Mouse (Mus musculus): ENCODE data around the gene Muc20. TPM values are rescaled to one million over a fixed set of nuclear protein-coding genes. Genes with fewer than 3 reads are reported as not detected.

Gene Muc20
- polyA plus RNA-seq, 1 experiment from 2014 or later: 0.04 TPM

DNA sequence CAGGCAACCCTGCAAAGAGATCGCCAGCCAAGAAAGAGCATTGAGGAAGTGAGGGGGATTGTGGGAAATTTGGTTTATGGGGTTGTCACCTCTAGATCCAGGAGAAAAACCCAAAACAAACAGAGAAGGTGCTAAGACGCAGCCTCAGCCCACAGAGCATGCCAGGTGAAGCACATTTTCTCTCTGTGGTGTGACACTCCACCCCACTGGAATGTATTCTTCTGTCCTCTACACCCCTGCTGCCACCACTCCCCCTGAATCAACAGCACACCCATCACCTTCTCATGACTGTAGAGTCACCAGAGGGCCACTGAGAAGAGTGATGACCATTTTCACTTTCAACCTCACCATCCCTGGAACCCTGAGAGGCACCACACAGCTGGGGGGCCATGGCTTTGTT lies 54.5 kb downstream of the Muc20 start:
- no peak for ATAC-seq (replicated peaks; ENCODE audit: low FRiP score, low TSS enrichment, low read depth)
- no peak overlapping the region for H3K4me2 ChIP-seq (ENCODE audit: low read length)

DNA sequence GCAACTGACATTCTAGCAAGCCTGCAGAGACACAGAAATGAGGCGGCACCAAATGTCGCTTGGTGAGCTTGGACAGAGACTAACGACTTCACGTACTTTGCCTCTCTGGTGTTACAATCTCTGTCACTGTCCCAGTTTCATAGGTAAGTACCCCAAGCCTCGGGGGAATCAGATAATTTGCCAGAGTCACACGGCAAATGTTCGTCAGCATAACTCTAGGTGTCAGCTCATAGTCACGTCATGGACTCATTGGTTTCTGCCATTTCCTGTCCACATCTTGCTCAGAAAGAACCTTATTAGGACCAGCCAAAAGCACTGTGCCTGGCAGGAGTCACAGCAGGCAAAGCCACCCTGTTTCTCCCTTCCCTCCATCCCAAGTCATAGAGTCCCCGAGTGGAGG lies 55.9 kb downstream of the Muc20 start:
- H3K4me2 ChIP-seq (ENCODE audit: low read length): no peak overlapping the region
- H3K9ac ChIP-seq (ENCODE audit: low read length): no peak overlapping the region
- 80% methylated on average over 9 of the region's 9 CpGs for WGBS
- DNase-seq (ENCODE audit: low spot score) (no peak), ATAC-seq (replicated peaks; ENCODE audit: low FRiP score, low TSS enrichment, low read depth) (no peak)
- H3K36me3 ChIP-seq (ENCODE audit: control insufficient read depth, insufficient read depth, low read length): no peaks in the 10 kb centered on the region
- no peak overlapping the region for H3K4me3 ChIP-seq (ENCODE audit: low read depth, low read length)
- no peak overlapping the region for H3K27ac ChIP-seq (ENCODE audit: low read depth)
- no peaks in the 10 kb centered on the region for H3K4me1 ChIP-seq (replicated peaks; ENCODE audit: control insufficient read depth, insufficient read depth, low read length)
- no peaks in the 10 kb centered on the region for H3K9me3 ChIP-seq (ENCODE audit: control insufficient read depth, low read length)
- no peaks in the 10 kb centered on the region for H3K27me3 ChIP-seq (replicated peaks; ENCODE audit: control insufficient read depth, insufficient read depth, low read length)

More for the DNA sequence above, 54.5 kb downstream of the Muc20 start:
- Histone ChIP-seq H3K4me3 (ENCODE audit: low read depth, low read length) (no peak overlapping the region), H3K9ac (ENCODE audit: low read length) (no peak overlapping the region), H3K4me1 (replicated peaks; ENCODE audit: control insufficient read depth, insufficient read depth, low read length) (no peaks in the 10 kb centered on the region), H3K9me3 (ENCODE audit: control insufficient read depth, low read length) (no peaks in the 10 kb centered on the region), H3K27ac (ENCODE audit: low read depth) (no peak overlapping the region), H3K36me3 (ENCODE audit: control insufficient read depth, insufficient read depth, low read length) (no peaks in the 10 kb centered on the region), H3K27me3 (replicated peaks; ENCODE audit: control insufficient read depth, insufficient read depth, low read length) (no peaks in the 10 kb centered on the region)
- no peak for DNase-seq (ENCODE audit: low spot score)
- 66% methylated on average over 2 of the region's 2 CpGs for WGBS

DNA sequence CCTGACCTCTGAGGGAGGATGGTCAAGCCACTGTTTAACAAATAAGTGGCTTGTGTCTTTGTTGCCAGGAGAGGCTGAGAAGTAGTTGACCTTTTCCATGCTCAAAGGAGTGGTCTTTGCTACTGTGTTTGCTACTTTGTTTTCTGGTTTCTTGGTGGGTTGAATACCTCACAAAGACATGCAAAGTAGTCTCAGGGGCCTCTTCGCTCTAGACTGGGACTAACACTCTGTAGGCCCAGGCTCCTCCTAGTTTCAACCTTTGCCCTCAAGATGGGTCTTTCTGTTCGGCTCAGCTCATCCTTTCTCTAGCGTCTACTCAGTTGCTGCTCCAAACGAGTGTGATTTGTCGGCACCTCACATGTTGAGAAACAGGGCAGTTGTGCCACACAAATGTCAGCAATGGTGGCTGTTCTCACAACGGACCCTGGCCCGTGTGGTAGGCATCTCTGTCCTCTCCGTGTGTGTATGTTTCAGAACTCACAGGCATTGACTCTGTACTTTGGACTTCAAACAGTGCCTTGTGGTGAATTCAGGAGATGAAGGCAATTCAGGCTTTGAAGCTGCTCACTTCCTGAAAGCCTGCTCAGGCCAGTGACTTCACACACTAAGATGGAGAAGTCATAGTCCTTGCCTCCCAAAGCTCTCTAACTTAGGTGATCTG lies 57.1 kb downstream of the Muc20 start:
- Histone ChIP-seq H3K9me3 (ENCODE audit: control insufficient read depth, low read length) (no peaks in the 10 kb centered on the region), H3K9ac (ENCODE audit: low read length) (no peak overlapping the region), H3K27me3 (replicated peaks; ENCODE audit: control insufficient read depth, insufficient read depth, low read length) (no peaks in the 10 kb centered on the region), H3K4me2 (ENCODE audit: low read length) (no peak overlapping the region), H3K4me3 (ENCODE audit: low read depth, low read length) (no peak overlapping the region), H3K4me1 (replicated peaks; ENCODE audit: control insufficient read depth, insufficient read depth, low read length) (no peaks in the 10 kb centered on the region), H3K36me3 (ENCODE audit: control insufficient read depth, insufficient read depth, low read length) (no peaks in the 10 kb centered on the region), H3K27ac (ENCODE audit: low read depth) (no peak overlapping the region)
- DNase-seq (ENCODE audit: low spot score) (no peak), ATAC-seq (replicated peaks; ENCODE audit: low FRiP score, low TSS enrichment, low read depth) (0 out of 2 replicates have a peak, but pooled peaks have one; percentile 45)
- 74% methylated on average over 8 of the region's 8 CpGs for WGBS

DNA sequence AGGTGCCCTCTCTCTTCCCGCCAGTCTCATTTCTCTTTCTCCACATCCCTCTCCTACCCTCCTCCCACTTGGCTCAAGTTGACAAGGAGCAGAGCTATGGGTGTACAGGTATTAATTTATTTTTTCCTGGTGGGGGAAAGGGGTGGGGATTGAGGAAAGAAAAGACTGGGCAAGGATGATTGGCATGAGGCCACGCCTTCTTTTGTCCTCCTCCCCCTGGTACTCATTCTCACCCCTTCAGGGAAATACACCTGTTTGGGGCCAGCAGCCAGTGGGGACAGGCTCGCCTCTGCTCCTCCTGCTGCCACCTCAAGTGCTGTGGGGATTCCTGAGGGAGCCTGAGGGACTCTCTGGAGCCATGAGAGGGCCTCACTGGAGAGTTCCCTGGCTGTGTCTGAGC lies 61.2 kb downstream of the Muc20 start:
- DNase-seq (ENCODE audit: low spot score) (no peak), ATAC-seq (replicated peaks; ENCODE audit: low FRiP score, low TSS enrichment, low read depth) (no peak; the same call in 1 of the 2 replicates)
- Histone ChIP-seq H3K36me3 (ENCODE audit: control insufficient read depth, insufficient read depth, low read length) (no peaks in the 10 kb centered on the region), H3K4me1 (replicated peaks; ENCODE audit: control insufficient read depth, insufficient read depth, low read length) (no peaks in the 10 kb centered on the region), H3K27ac (ENCODE audit: low read depth) (no peak overlapping the region), H3K4me2 (ENCODE audit: low read length) (no peak overlapping the region), H3K4me3 (ENCODE audit: low read depth, low read length) (no peak overlapping the region), H3K27me3 (replicated peaks; ENCODE audit: control insufficient read depth, insufficient read depth, low read length) (no peaks in the 10 kb centered on the region), H3K9ac (ENCODE audit: low read length) (no peak overlapping the region), H3K9me3 (ENCODE audit: control insufficient read depth, low read length) (no peaks in the 10 kb centered on the region)
- WGBS: 54% methylated on average over 3 of the region's 3 CpGs

DNA sequence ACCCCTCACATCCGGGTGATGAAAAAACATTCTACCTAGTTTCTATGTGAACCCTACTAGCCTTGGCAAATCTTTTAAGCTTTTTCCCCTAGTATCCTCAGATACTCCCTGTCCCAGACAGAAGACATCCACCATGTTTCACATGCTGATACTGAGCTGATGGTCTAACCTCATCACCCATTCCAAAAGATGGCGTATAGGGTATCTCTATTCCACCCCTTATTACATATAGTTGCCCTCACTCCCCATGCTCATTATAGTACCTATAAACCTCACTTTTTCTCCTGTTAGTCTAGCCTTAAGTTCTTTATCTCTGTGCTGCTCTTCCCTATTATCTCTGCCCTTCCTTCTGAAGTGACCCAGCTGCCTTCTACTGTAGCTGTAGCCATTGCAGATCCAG lies 61.6 kb downstream of the Muc20 start, which contains the start of gene Muc4:
Gene Muc4 (plus strand): TSS at position 301 of the 400 bp plus-strand sequence.
- Histone ChIP-seq H3K36me3 (ENCODE audit: control insufficient read depth, insufficient read depth, low read length) (no peaks in the 10 kb centered on the region), H3K9ac (ENCODE audit: low read length) (no peak within 1 kb of the TSS), H3K4me2 (ENCODE audit: low read length) (no peak within 1 kb of the TSS), H3K4me1 (replicated peaks; ENCODE audit: control insufficient read depth, insufficient read depth, low read length) (no peaks in the 10 kb centered on the region), H3K9me3 (ENCODE audit: control insufficient read depth, low read length) (no peaks in the 10 kb centered on the region), H3K4me3 (ENCODE audit: low read depth, low read length) (no peak within 1 kb of the TSS), H3K27ac (ENCODE audit: low read depth) (no peak within 1 kb of the TSS), H3K27me3 (replicated peaks; ENCODE audit: control insufficient read depth, insufficient read depth, low read length) (no peaks in the 10 kb centered on the region)
- 96% methylated on average over 2 of the region's 2 CpGs for WGBS
- ATAC-seq (replicated peaks; ENCODE audit: low FRiP score, low TSS enrichment, low read depth): no peak
- no peak for DNase-seq (ENCODE audit: low spot score)

DNA sequence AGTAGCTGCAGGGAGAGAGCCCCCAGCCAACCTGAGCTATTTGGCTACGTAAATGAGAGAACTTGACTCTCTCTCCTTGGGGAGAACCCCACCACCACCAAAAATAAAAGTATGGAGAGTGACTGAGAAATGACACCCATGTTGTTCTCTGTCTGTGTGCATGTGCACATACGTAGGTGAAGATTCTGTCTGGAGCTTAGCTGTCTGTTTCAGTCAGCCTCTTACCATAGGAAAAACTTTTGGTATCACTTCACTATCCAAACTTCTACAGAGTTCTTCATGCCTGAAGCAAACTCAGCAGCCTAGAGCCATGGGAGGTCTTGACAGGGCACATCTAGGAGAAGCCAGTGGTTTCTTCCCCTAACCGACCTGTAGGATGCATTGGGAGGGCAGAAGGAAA lies 64.0 kb downstream of the Muc20 start:
- no peaks in the 10 kb centered on the region for H3K27me3 ChIP-seq (replicated peaks; ENCODE audit: control insufficient read depth, insufficient read depth, low read length)
- no peaks in the 10 kb centered on the region for H3K36me3 ChIP-seq (ENCODE audit: control insufficient read depth, insufficient read depth, low read length)
- no peak for ATAC-seq (replicated peaks; ENCODE audit: low FRiP score, low TSS enrichment, low read depth)
- no peak overlapping the region for H3K4me3 ChIP-seq (ENCODE audit: low read depth, low read length)
- no peak overlapping the region for H3K9ac ChIP-seq (ENCODE audit: low read length)
- H3K27ac ChIP-seq (ENCODE audit: low read depth): no peak overlapping the region
- no peak for DNase-seq (ENCODE audit: low spot score)
- H3K4me1 ChIP-seq (replicated peaks; ENCODE audit: control insufficient read depth, insufficient read depth, low read length): no peaks in the 10 kb centered on the region
- no peak overlapping the region for H3K4me2 ChIP-seq (ENCODE audit: low read length)
- WGBS: 90% methylated on average over 3 of the region's 3 CpGs
- no peaks in the 10 kb centered on the region for H3K9me3 ChIP-seq (ENCODE audit: control insufficient read depth, low read length)

DNA sequence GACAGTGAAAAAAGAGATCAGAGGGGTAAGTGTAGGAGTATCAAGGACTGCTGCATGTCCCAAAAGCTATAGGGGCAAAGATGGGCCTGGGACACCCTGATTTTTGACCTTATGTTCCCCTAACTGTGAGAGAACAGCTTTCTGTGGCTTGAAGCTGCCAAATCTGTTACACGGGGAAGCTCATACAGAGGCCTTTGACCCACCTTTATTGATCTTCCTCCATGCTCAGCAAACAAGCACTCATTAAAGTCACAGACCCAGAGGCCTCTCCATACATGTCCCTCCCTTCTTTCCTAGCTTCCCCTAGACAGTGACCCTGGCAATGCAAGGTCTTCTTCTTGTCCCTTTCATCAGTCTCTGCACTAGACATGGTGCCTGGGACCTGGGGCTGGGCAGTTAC lies 68.5 kb downstream of the Muc20 start:
- no peak for DNase-seq (ENCODE audit: low spot score)
- WGBS: 68% methylated on average over 1 of the region's 1 CpGs
- Histone ChIP-seq H3K9me3 (ENCODE audit: control insufficient read depth, low read length) (no peaks in the 10 kb centered on the region), H3K27ac (ENCODE audit: low read depth) (no peak overlapping the region), H3K4me2 (ENCODE audit: low read length) (no peak overlapping the region), H3K36me3 (ENCODE audit: control insufficient read depth, insufficient read depth, low read length) (no peaks in the 10 kb centered on the region), H3K27me3 (replicated peaks; ENCODE audit: control insufficient read depth, insufficient read depth, low read length) (no peaks in the 10 kb centered on the region), H3K4me3 (ENCODE audit: low read depth, low read length) (no peak overlapping the region), H3K9ac (ENCODE audit: low read length) (no peak overlapping the region), H3K4me1 (replicated peaks; ENCODE audit: control insufficient read depth, insufficient read depth, low read length) (no peaks in the 10 kb centered on the region)
- peak; percentile 76 for ATAC-seq (replicated peaks; ENCODE audit: low FRiP score, low TSS enrichment, low read depth)

DNA sequence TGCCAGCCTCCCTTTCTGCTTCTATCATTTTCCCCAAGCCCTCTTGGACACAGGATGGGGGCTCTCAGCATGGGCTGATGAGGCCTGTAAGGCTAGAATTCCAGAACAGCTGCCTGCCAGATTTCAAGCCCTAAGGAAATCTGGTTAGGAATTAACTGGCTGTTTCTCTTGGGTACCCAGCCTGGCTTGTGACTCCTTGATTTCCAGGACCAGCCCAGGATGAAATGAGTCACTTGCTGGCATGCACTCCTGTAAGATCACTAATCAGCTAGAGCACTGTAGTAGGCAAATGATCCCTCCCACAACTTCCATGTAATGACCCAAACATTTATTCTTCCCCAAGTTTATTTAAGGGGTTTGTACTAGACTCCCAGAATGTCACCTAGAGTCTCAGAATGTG lies 69.0 kb downstream of the Muc20 start:
- DNase-seq (ENCODE audit: low spot score) (no peak), ATAC-seq (replicated peaks; ENCODE audit: low FRiP score, low TSS enrichment, low read depth) (no peak)
- Histone ChIP-seq H3K9me3 (ENCODE audit: control insufficient read depth, low read length) (no peaks in the 10 kb centered on the region), H3K36me3 (ENCODE audit: control insufficient read depth, insufficient read depth, low read length) (no peaks in the 10 kb centered on the region), H3K27me3 (replicated peaks; ENCODE audit: control insufficient read depth, insufficient read depth, low read length) (no peaks in the 10 kb centered on the region), H3K27ac (ENCODE audit: low read depth) (no peak overlapping the region), H3K4me3 (ENCODE audit: low read depth, low read length) (no peak overlapping the region), H3K4me1 (replicated peaks; ENCODE audit: control insufficient read depth, insufficient read depth, low read length) (no peaks in the 10 kb centered on the region), H3K4me2 (ENCODE audit: low read length) (no peak overlapping the region), H3K9ac (ENCODE audit: low read length) (no peak overlapping the region)

Data from intestine, embryonic 14.5 days (tissue).